Comparison of ENCODE assay signal across 9 mouse cellular contexts in the genomic region with DNA sequence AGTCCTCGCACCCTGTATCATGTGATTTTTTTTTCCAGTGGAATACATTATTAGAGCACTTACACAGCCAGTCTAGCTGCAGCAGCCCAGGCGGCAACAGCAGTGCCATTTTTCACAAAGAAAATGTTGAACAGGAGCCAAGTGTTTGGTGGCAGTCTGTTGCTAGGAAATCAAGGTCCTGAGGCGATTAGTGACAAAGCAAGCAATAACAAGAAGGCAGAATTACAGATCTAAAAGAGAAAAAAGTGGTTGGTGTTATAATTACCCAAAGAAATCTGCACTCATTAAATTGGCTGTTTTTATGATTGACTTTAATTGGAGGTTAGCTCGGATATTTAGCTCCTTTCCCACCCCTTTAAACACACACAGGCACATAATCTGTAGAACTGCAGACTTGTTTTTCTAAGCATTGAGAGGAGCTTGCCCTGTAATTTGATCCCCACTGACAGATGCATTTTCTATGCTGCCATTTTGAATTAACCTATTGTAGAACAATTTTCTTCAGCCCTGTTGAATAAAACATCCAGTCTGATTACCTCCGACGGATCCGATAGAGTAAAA.
DNase-seq lines count a peak whose midpoint lies in the region; ATAC-seq and TF ChIP-seq lines count a peak whose summit lies in the region.
"Had no signal": no experiment of that assay in that cellular context is flagged by ENCODE, and none has a peak within 500 bp of the region (broad histone marks: within the 10 kb centered on the region; RNA-seq: fewer than 3 reads in every experiment).

No protein-coding gene starts in this region.

- no peak overlapping the region for H3K4me3 ChIP-seq in forebrain, embryonic 15.5 days
- no peak overlapping the region for H3K4me3 ChIP-seq in kidney, adult 2 months (ENCODE audit: insufficient read depth, low read depth, low read length)
- H3K4me3 ChIP-seq in limb, embryonic 10.5 days, result 0 out of 2 replicates have a peak overlapping the region, but pooled peaks have one; percentile 17

- TF ChIP-seq POLR2A in kidney, adult 2 months (IDR thresholded peaks at IDR 0.05; ENCODE audit: low read depth, low read length), result no peak

- H3K4me2 ChIP-seq in forebrain, embryonic 15.5 days (replicated peaks), result peak overlapping the region; percentile 28

- no peak overlapping the region for H3K9ac ChIP-seq in forebrain, embryonic 15.5 days (replicated peaks)

- TF ChIP-seq CTCF in kidney, adult 2 months (conservative IDR thresholded peaks at IDR 0.05; ENCODE audit: insufficient read depth, insufficient read length, low read depth, low read length), result no peak

- WGBS in forebrain, embryonic 15.5 days, result 3% methylated on average over 7 of the region's 7 CpGs
- WGBS in kidney, adult 2 months, result 40% methylated on average over 7 of the region's 7 CpGs
- WGBS in limb, embryonic 10.5 days, result 36% methylated on average over 7 of the region's 7 CpGs

- peak; percentile 88 for DNase-seq in Muller cell, postnatal 12 days (ENCODE audit: inconsistent ontology term)
- peak; percentile 23 for DNase-seq in cerebellum, adult 11 months
- peak; percentile 74 for DNase-seq in kidney, adult 2 months
- DNase-seq in limb, embryonic 10.5 days (ENCODE audit: low spot score), result peak; percentile 60
- peak; percentile 98 for DNase-seq in retina, postnatal 1 day
- no peak for DNase-seq in thymus, postnatal 25 days
- DNase-seq in B cell, adult 2 months, result no peak

- no peaks in the 10 kb centered on the region for H3K27me3 ChIP-seq in forebrain, embryonic 15.5 days
- no peaks in the 10 kb centered on the region for H3K27me3 ChIP-seq in kidney, adult 2 months (replicated peaks; ENCODE audit: control insufficient read depth, insufficient read depth, low read length)
- H3K27me3 ChIP-seq in limb, embryonic 10.5 days (ENCODE audit: low read depth, poor library complexity, severe bottlenecking), result no peaks in the 10 kb centered on the region

- H3K9me3 ChIP-seq in forebrain, embryonic 15.5 days, result no peaks in the 10 kb centered on the region
- no peaks in the 10 kb centered on the region for H3K9me3 ChIP-seq in limb, embryonic 10.5 days (replicated peaks)
- H3K9me3 ChIP-seq: G1E had no signal

- peak overlapping the region; percentile 94 for H3K27ac ChIP-seq in forebrain, embryonic 15.5 days (replicated peaks)
- H3K27ac ChIP-seq in kidney, adult 2 months (ENCODE audit: insufficient read depth, low read depth, low read length), result peak overlapping the region; percentile 23; the same call in 1 of the 2 replicates
- H3K27ac ChIP-seq in limb, embryonic 10.5 days, result peak overlapping the region; percentile 84

- peaks cover 38% of the 10 kb centered on the region for H3K4me1 ChIP-seq in forebrain, embryonic 15.5 days
- H3K4me1 ChIP-seq in kidney, adult 2 months (ENCODE audit: control insufficient read depth, insufficient read depth, low read length), result no peaks in the 10 kb centered on the region
- H3K4me1 ChIP-seq in limb, embryonic 10.5 days, result peaks cover 37% of the 10 kb centered on the region

- no peaks in the 10 kb centered on the region for H3K36me3 ChIP-seq in forebrain, embryonic 15.5 days
- H3K36me3 ChIP-seq in kidney, adult 2 months (ENCODE audit: control insufficient read depth, insufficient read depth, low read length), result no peaks in the 10 kb centered on the region
- no peaks in the 10 kb centered on the region for H3K36me3 ChIP-seq in limb, embryonic 10.5 days

- ATAC-seq in forebrain, embryonic 15.5 days (replicated peaks), result peak; percentile 93

Comparison
In these comparisons a context has a peak if more than half of its experiments do, and no peak if none do; other contexts are left out.
1. DNase-seq: peak in Muller cell, postnatal 12 days (single experiment), cerebellum, adult 11 months (single experiment), kidney, adult 2 months (single experiment), limb, embryonic 10.5 days (single experiment) and retina, postnatal 1 day (single experiment); none in thymus, postnatal 25 days (single experiment) and B cell, adult 2 months (0 of 2).
2. H3K27ac ChIP-seq: peak in every context shown above with its lines; median percentile 94 in forebrain, embryonic 15.5 days; 84 in limb, embryonic 10.5 days; 23 in kidney, adult 2 months.